Mouse (Mus musculus) heart, adult 2 months (tissue): ENCODE data around the gene Kri1.

ENCODE experiments used
- CTCF ChIP-seq: fragments of 200-600 bp; IDR thresholded peaks from 2 replicates; pipeline ENCODE4 v1.8.1; 2022; ENCODE audit warnings: antibody characterized with exemption, mild to moderate bottlenecking, moderate library complexity
- EP300 ChIP-seq: fragments of 200-500 bp; IDR thresholded peaks from 2 replicates; pipeline ENCODE4 v1.6.1; 2011; ENCODE audit warnings: low read depth, low read length, control low read depth; ENCODE audit not compliant: insufficient read depth
- POLR2A ChIP-seq: fragments of 200-500 bp; IDR thresholded peaks from 2 replicates; pipeline ENCODE4 v1.6.1; 2011; ENCODE audit warnings: mild to moderate bottlenecking, low read depth, low read length, control low read depth; ENCODE audit not compliant: insufficient read depth

DNA sequence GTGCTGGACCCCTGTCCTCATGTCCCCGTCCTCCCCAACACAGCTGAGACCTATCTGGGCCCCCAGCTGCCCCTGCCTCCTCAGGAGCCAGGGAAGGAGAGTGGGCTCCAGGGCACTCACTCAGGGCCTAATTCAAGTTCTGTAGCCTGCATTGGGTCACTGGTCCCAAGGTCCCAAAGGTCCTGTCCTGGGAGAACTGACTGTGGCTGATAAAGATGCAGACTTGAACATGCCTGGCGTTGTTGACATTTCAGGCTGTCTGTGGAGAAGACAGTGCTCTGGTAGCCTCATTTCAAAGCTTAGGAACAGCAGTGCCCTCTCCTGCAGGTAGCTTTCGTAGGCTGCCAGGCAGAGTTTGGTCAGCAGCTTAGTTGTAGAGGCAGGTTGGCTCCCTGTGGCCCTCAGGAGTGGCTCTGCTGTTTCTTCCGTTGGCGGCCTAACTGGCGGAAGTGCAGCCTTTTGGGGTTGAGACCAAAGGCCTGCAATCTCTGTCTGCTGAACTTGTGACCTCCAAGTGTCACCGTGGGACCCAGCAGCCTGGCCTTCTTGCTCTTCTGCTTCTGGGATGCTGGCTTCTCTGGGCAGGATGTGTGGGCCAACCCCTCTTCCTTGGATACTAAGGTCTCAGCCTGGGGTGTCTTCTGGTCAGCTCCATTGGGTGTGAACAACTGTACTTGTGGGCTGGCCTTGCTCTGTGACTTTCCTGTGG is 14.1 kb downstream of the Kri1 start:
- TF ChIP-seq CTCF (no peak), POLR2A (no peak), EP300 (no peak)
